Mouse (Mus musculus) monocyte, adult 2 months (primary cell): Measurements from ENCODE around the gene Dtwd1.
"Not testable (repeated sequence)": the region's sequence is repeated elsewhere in the genome, so short reads cannot be mapped to it uniquely, and the experiment has no call there.

Experiments used
- DNase-seq, 2 experiments: peaks; one replicate each; pipeline ENCODE4 v3.0.0; 2022; ENCODE audit warnings: low spot score in 2 of 2, low read depth in 1 of 2

Dtwd1 gene

DNA sequence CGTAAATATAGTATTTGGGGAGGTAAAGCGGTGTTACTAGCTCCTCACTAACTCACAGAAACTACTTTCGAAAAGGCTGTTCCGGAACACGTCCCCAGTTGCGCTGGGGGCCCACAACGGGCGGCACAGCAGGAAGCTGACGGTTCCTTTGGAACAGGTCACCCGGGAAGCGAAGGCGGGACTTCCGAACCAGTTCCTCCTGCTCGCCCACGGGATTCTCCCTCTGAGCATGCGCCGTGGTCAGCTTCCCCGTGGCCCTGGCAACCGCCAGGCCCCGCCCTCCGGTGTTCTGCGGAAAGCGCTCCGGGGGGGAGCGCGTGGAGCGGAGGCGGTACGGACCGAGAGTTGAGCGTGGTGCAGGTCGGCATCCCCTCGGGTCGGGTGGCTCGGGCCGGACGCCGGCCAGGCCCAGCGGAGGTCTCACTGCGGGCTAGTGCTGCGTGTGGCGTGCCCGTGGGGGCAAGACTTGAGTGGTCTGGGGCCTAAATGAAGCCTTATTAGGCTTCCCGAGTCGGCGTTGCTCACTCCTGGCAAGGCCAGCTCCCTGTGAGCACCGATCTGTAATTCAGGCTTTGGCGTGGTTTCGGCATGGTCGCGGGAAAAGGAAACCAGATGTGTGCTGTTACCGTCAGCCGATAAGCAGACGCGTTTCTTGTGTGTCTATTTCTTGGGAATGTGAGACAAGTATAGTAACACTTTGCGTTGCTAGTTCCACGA is at the start of gene Dtwd1, which contains the start of gene Fam227b:
Gene Dtwd1 (plus strand): TSS at position 287 of the 717 bp plus-strand sequence.
Gene Fam227b (minus strand): TSS at position 150 of the 717 bp plus-strand sequence.
- DNase-seq: peak; percentile 96

- no peak for DNase-seq
Observed at GRCm38 (mm10) chr2:126147723-126148122, 4.2 kb upstream of the Dtwd1 start.

DNA sequence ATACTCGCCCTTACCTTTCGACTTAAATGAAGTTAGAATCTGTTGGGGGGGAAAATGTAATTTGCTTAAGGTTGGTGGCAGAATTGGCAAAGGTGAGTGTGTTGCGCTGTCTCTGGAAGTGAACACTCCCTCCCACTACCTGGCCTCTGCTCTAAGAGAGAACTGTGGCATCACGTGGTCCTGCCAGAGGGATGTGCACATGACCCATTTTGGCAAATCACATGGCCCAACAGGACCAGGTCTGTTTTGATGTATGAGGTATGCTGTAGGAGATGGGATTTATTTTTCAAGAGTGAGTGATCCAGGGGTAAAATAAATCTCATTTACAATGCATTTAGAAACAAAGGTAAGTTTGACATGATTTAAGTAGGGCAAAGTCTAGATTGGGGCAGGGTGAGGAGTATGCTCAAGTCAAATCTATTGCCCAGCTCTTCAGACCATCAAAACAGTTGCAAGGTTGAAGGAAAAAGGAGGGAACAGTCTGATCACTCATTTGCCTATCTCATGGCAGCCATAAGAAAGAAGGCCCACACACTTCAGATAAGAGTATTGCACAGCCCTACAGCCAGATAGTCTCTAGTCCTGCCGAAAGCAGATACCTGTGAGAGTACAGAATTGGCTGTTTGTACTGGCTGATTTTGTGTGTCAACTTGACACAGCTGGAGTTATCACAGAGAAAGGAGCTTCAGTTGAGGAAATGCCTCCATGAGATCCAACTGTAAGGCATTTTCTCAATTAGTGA is 13.5 kb downstream of the Dtwd1 start:
- no peak for DNase-seq

DNA sequence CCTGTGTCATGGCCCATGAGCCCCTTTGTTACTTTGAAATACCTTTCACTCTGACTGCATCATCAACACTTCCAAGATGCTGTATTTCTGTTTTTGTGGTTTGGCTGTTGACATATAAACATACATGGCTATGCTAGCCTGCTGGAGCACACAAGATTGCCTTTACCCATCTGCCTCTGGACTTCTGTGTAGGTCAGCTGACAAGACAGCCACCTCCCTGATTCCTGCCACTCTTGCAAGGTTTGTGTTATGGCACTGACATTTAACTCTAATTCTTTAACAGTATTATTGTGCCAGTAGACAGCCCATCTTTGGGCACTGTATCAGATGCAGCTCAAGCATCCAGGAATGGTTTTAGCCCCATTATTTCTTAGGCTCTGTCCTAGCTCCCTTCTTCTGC is 14.4 kb downstream of the Dtwd1 start:
- no peak for DNase-seq

DNA sequence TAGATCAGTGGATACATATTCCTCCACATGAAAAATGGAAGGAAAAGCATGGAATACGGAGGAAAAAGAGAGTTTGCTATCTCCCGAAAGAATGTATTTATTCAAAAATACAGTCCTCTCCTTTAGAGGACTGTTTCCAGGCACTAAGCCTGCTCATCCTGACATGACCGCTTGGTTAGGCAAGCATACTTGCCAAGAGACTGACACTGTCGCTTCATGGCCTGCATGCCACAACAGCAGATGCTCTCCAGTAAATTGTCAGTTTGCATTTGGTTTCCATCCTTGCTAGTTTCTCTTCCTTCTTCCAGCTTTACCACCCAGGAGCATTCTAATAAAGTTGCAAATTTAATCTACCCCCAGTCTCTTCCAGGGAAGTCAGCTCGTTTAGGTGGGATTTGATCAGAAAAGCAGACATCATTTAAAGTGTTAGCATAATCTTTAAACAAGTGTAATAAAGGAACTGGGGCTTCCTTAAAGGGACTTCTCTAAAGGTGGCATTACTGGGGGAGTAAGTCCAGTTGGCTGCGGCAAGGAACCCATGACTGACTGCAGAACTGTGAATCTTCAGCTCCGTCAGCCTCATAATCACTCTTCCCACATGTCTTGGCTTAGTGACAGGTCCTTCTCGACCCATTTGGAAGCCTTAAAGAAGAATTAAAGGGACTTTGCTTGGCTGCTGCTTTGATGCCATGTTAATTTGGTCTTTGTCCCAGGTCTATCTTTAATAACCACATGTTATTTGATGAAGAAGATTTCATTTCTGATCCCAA is 15.1 kb downstream of the Dtwd1 start:
- no peak for DNase-seq

- no peak for DNase-seq
Observed at GRCm38 (mm10) chr2:126171427-126171826, 19.5 kb downstream of the Dtwd1 start.

DNA sequence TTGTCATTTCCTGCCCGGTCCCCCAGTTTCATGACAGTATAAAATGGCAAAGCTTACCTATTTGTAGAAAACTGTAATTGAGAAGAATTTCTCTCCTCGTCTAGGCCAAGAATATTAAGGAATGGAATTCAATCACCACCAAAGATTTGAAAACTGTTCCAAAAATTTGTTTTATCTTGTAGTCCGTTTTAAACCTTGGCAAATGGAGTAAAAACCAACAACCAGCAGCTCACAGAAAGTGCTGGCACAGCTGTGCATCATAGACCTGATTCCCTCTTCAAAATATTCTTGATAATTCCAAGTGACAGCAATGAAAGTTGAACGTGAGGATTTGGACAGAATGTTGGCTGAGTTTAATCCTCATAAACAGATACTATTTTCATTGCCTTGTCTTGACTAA is 39.4 kb downstream of the Dtwd1 start:
- no peak for DNase-seq

DNA sequence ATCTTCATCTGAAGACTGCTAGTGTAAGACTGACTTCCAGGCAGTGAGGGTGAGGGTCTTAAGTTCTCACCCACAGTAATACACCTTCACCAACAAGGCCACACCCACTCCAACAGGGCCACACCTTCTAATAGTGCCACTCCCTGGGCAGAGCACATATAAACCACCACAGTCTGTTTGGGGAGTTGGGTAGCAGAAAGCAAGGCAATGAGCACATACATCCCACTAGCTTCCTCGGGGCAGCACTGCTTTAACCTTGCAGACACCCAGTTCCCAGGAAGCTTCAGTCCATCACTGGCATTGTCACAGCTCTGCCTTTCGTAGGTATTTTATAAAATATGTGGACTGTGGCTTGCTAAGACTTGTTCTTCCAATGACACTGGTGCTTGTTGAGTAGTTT is 40.2 kb downstream of the Dtwd1 start:
- no peak for DNase-seq

DNA sequence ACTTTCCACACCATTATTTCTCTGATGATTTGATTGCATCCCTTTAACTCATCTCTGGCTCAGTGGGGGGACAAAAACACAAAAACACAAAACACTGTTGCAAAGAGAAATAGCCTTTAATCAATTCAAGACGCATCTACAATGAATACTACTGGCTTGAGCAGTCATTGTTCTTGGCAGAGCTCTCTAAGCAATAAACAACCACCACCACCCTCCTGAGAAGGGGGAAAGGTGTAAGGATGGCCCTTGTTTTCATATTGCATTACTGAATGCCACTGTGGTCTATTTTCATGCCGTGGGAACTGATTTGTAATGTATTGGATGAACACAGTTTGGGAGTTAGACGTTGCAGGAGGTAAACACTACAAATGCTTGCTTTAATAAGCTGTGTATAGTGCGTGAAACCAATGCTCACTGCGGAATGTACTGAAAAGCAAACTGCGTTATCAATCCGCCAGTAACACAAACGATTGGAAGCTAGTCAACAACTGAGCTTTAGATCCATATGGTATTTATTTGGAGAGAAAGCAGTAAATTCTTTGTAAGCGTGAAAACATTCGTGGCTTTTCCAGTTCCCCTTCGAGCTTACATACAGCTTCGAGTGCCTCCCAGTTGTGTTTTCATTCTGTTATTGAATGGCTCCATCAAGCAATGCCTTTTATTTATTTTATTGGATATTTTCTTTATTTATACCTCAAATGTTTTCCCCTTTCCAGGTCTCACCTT is 43.9 kb downstream of the Dtwd1 start:
- DNase-seq: no peak

DNA sequence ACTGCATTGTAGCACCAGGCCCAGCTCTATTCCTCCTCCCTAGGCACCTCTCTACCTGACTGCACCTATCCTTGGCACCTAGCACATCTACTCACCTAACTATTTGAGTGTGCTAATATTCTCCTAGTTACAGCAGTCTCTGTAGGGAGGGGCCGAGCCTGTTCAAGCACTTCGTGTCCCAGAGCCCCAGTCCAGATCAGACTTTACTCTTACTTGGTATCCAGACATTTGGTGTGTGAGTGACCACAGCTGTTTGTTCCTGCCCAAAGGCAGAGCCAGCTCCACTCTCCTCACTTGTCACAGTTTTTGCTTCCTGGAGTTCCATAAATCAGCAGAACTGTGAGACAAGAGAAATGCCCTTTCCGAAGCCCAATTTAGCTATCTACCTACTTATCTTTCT is 47.0 kb downstream of the Dtwd1 start:
- no peak for DNase-seq

DNA sequence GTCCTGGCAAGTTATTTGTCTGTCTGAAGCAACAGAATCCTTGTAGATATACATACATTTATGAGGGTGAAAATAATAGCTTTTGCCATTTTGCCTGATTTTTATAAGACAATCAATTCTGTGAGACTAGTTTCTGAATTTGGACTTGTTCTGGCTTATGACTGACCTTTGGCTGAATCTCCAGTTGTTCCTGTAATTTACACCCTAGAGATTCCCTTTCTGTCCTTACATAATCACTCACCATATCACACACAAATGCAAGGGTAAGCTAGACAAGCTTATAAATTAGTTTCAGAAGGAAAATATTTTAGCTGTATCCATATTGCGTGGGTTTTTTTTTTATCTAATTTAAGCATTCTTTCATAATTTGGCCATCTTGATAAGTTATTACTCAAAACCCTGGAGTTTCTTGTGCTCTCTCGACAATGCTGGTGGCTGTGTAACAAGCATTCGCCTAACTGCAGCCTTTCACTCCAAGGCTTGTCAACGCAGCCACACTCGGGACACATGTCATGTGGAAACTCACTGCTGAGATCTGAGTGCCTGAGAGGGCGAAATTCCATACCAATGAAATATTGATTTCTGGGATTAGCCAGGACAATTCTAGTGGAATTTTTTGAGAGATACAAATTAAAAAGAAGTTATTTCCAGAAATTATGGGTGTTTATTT is 59.2 kb downstream of the Dtwd1 start:
- DNase-seq: no peak

DNA sequence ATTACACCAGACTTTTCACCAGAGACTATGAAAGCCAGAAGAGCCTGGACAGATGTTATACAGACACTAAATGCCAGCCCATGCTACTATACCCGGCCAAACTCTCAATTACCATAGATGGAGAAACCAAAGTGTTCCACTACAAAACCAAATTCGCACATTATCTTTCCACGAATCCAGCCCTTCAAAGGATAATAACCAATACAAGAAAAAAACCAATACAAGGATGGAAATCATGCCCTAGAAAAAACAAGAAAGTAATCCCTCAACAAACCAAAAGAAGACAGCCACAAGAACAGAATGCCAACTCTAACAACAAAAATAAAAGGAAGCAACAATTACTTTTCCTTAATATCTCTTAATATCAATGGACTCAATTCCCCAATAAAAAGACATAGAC is 62.9 kb downstream of the Dtwd1 start, which contains the start of gene Gm17555:
Gene Gm17555 (plus strand): TSS at position 301 of the 400 bp plus-strand sequence.
- DNase-seq: not testable (repeated sequence)
